ENCODE assay signal across 8 mouse cellular contexts in the genomic region with DNA sequence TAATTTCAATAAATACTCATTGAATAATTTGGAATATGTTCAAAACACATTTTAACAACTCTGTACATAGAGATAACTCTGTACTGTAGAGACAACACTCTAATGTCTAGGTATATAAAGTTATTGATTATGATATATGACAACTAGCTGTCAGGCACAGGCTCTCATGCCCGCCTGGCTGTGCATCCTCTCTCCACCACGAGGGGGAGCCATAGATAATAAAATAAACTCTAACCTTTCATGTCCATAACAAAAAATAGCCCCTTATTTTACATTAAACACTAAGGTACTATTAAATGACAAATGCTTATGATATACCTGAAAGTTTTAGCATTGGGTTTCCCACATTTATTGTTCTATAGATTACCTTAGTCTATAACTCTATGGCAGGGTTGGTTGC. TPM values are rescaled to one million over a fixed set of nuclear protein-coding genes. Genes with fewer than 3 reads are reported as not detected.
DNase-seq lines count a peak whose midpoint lies in the region; TF ChIP-seq lines count a peak whose summit lies in the region.
"Had no signal": no experiment of that assay in that cellular context is flagged by ENCODE, and none has a peak within 500 bp of the region (broad histone marks: within the 10 kb centered on the region; RNA-seq: fewer than 3 reads in every experiment).

No protein-coding gene starts in this region.

- H3ac ChIP-seq in C2C12 (ENCODE audit: control insufficient read depth, insufficient read length, low read depth), result no peak overlapping the region

- no peak overlapping the region for H3K27ac ChIP-seq in cerebellum, adult 2 months (ENCODE audit: insufficient read depth, low read length)
- H3K27ac ChIP-seq: limb, embryonic 12.5 days had no signal

- H3K27me3 ChIP-seq in C2C12 (ENCODE audit: control insufficient read depth, insufficient read depth, insufficient read length) (no peaks in the 10 kb centered on the region), E14TG2a.4 (ENCODE audit: insufficient read depth, low read length) (no peaks in the 10 kb centered on the region)
- no peaks in the 10 kb centered on the region for H3K27me3 ChIP-seq in cerebellum, adult 2 months (ENCODE audit: control insufficient read depth, insufficient read depth, low read length)
- H3K27me3 ChIP-seq: limb, embryonic 12.5 days had no signal

- no peak overlapping the region for H3K4me3 ChIP-seq in C2C12 (ENCODE audit: insufficient read depth, poor library complexity, severe bottlenecking)
- no peak overlapping the region for H3K4me3 ChIP-seq in E14TG2a.4 (replicated peaks; ENCODE audit: low read length)
- H3K4me3 ChIP-seq in cerebellum, adult 2 months (replicated peaks; ENCODE audit: insufficient read depth, low read depth, low read length), result no peak overlapping the region
- H3K4me3 ChIP-seq: limb, embryonic 12.5 days had no signal

- peaks cover 14% of the 10 kb centered on the region for H3K9me3 ChIP-seq in E14TG2a.4 (ENCODE audit: low read length)
- H3K9me3 ChIP-seq: limb, embryonic 12.5 days had no signal

- peak; percentile 3 for TF ChIP-seq CTCF in C2C12 (IDR thresholded peaks at IDR 0.05; ENCODE audit: control insufficient read depth, insufficient read depth, insufficient read length)
- TF ChIP-seq CTCF in E14TG2a.4 (conservative IDR thresholded peaks at IDR 0.05; ENCODE audit: low read length), result peak; percentile 92
- TF ChIP-seq CTCF in cerebellum, adult 2 months (IDR thresholded peaks at IDR 0.05; ENCODE audit: borderline replicate concordance, insufficient read depth, low read depth, low read length), result peak; percentile 83

- H3K36me3 ChIP-seq in C2C12 (ENCODE audit: control insufficient read depth, insufficient read depth) (no peaks in the 10 kb centered on the region), E14TG2a.4 (ENCODE audit: insufficient read depth, low read length) (no peaks in the 10 kb centered on the region)
- H3K36me3 ChIP-seq: limb, embryonic 12.5 days had no signal

- no peaks in the 10 kb centered on the region for H3K79me3 ChIP-seq in C2C12 (ENCODE audit: low read depth)

- TF ChIP-seq POLR2A in cerebellum, adult 2 months (IDR thresholded peaks at IDR 0.05; ENCODE audit: borderline replicate concordance, insufficient read depth, low read length), result no peak

- no peaks in the 10 kb centered on the region for H3K4me1 ChIP-seq in E14TG2a.4 (replicated peaks; ENCODE audit: low read depth, low read length)
- H3K4me1 ChIP-seq in cerebellum, adult 2 months (ENCODE audit: control insufficient read depth, insufficient read depth, low read length), result no peaks in the 10 kb centered on the region
- H3K4me1 ChIP-seq: limb, embryonic 12.5 days had no signal

- no peaks in the 10 kb centered on the region for H3K79me2 ChIP-seq in C2C12 (ENCODE audit: control insufficient read depth, insufficient read depth)

- 0% methylated on average over 2 of the region's 2 CpGs for WGBS in cerebellum, adult 2 months

- peak; percentile 41 to 68 for DNase-seq in cerebellum, adult 2 months
- DNase-seq in frontal cortex, postnatal 36 days (ENCODE audit: low spot score in 2 of 2), result peak; percentile 65 to 85
- DNase-seq in layer of hippocampus, adult 11-12 months (ENCODE audit: low spot score), result peak; percentile 86
- peak; percentile 82 for DNase-seq in lung, postnatal 14 days
- peak; percentile 30 to 76 for DNase-seq in spleen, adult 18-20 months

TF ChIP-seq in C2C12, 6 proteins besides CTCF, POLR2A, EP300 and RAD21:
- TF ChIP-seq MAX (IDR thresholded peaks at IDR 0.05), result no peak
- TF ChIP-seq CEBPB (IDR thresholded peaks at IDR 0.05; ENCODE audit: low read depth), result no peak
- no peak for TF ChIP-seq MYOG (IDR thresholded peaks at IDR 0.05; ENCODE audit: control insufficient read depth, extremely low read depth, insufficient read length)
- TF ChIP-seq USF1 (IDR thresholded peaks at IDR 0.05; ENCODE audit: low read depth), result no peak
- TF ChIP-seq MYOD1 (IDR thresholded peaks at IDR 0.05; ENCODE audit: control insufficient read depth, insufficient read length, low read depth), result no peak
- no peak for TF ChIP-seq FOSL1 (IDR thresholded peaks at IDR 0.05; ENCODE audit: insufficient read depth, low read length, poor library complexity, severe bottlenecking)

RNA-seq across cellular contexts. Expression of a gene that starts 54.4 kb away (rescaled TPM):
- 37.1 TPM for polyA plus RNA-seq in C2C12 (2012; fragmentation: generic; extraction: Trizol)
- 13.3 and 14.6 TPM in 2 replicates for polyA plus RNA-seq in cerebellum, adult 2 months (2012; rRNA removed)

RNA-seq across cellular contexts. Expression of a gene that starts 54.5 kb away (rescaled TPM):
- polyA plus RNA-seq in C2C12 (2012; fragmentation: generic; extraction: Trizol), result 0.90 TPM
- polyA plus RNA-seq in cerebellum, adult 2 months (2012; rRNA removed), result 2.8 and 4.0 TPM in 2 replicates

Comparison
In these comparisons a context has a peak if more than half of its experiments do, and no peak if none do; other contexts are left out.
1. CTCF ChIP-seq: peak in every context shown above with its lines; median percentile 92 in E14TG2a.4; 83 in cerebellum, adult 2 months; 3 in C2C12.